ENCODE assay signal across 25 mouse cellular contexts in the genomic region with DNA sequence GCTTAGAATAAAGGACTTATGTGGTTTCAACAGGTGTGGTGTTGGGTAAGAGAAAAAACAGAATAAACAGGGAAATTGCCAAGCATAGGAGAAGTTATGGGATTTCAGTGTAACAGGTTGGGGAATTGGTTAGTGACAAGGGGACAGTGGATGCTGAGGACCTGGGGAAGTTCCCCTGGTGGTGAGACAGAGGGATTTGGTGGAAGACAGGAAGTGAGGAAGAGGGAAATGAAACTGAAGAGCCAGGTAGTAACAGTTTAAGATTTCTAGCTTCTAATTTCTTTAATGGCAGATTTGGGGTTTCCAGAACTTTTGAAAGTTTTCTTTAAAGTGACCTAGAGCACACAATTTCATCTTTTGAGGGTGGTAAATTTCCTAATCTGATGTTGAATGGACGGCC. TPM values are rescaled to one million over a fixed set of nuclear protein-coding genes. Genes with fewer than 3 reads are reported as not detected.
DNase-seq lines count a peak whose midpoint lies in the region; ATAC-seq and TF ChIP-seq lines count a peak whose summit lies in the region.
"Had no signal": no experiment of that assay in that cellular context is flagged by ENCODE, and none has a peak within 500 bp of the region (broad histone marks: within the 10 kb centered on the region; RNA-seq: fewer than 3 reads in every experiment).

No protein-coding gene starts in this region.

- H3K9ac ChIP-seq in CH12.LX (ENCODE audit: insufficient read depth, low read depth) = no peak overlapping the region
- H3K9ac ChIP-seq: embryonic facial prominence, embryonic 12.5 days; embryonic facial prominence, embryonic 15.5 days; forebrain, postnatal 0 days; heart, embryonic 13.5 days; hindbrain, embryonic 14.5 days had no signal

- TF ChIP-seq CTCF in CH12.LX (conservative IDR thresholded peaks at IDR 0.05 in 1 of 2, IDR thresholded peaks at IDR 0.05 in 1 of 2; ENCODE audit: low read depth in 2 of 2, low read length in 2 of 2) = no peak

- no peak overlapping the region for H3K4me2 ChIP-seq in CH12.LX (ENCODE audit: insufficient read depth, low read depth, poor library complexity, severe bottlenecking)
- H3K4me2 ChIP-seq: embryonic facial prominence, embryonic 12.5 days; embryonic facial prominence, embryonic 15.5 days; heart, embryonic 13.5 days; hindbrain, embryonic 14.5 days had no signal

- H3K9me3 ChIP-seq in CH12.LX (replicated peaks; ENCODE audit: low read length) = no peaks in the 10 kb centered on the region
- H3K9me3 ChIP-seq: embryonic facial prominence, embryonic 12.5 days; embryonic facial prominence, embryonic 15.5 days; G1E; heart, embryonic 10.5 days; heart, embryonic 13.5 days had no signal

- no peaks in the 10 kb centered on the region for H3K36me3 ChIP-seq in CH12.LX (replicated peaks in 1 of 2; ENCODE audit: control insufficient read depth in 1 of 2, insufficient read depth in 1 of 2, low read length in 1 of 2)
- H3K36me3 ChIP-seq: embryonic facial prominence, embryonic 12.5 days; embryonic facial prominence, embryonic 15.5 days; G1E had no signal

- no peaks in the 10 kb centered on the region for H3K79me2 ChIP-seq in CH12.LX (replicated peaks; ENCODE audit: control insufficient read depth, extremely low read depth, insufficient read depth, poor library complexity, severe bottlenecking)

- no peaks in the 10 kb centered on the region for H3K27me3 ChIP-seq in CH12.LX (replicated peaks)
- H3K27me3 ChIP-seq: embryonic facial prominence, embryonic 12.5 days; embryonic facial prominence, embryonic 15.5 days; heart, embryonic 13.5 days had no signal

- H3K4me1 ChIP-seq in CH12.LX (ENCODE audit: control insufficient read depth in 1 of 2, insufficient read depth in 2 of 2) = peaks cover 6 to 15% of the 10 kb centered on the region in 2 experiments
- H3K4me1 ChIP-seq: embryonic facial prominence, embryonic 12.5 days; embryonic facial prominence, embryonic 15.5 days had no signal

- dilution Hi-C loops in CH12.LX (cut with MboI; ENCODE audit: extremely low pct_ligation_motif_present, extremely low pct_unique_long_range_greater_than_20kb, low sequenced_read_pairs) = no loop called here

- in situ Hi-C loops in CH12.LX (cut with MboI; ENCODE audit: low pct_ligation_motif_present, low pct_unique_long_range_greater_than_20kb, low sequenced_read_pairs) = no loop called here

- DNase-seq in A20 (ENCODE audit: low read depth, low spot score) (peak; percentile 24), CH12.LX (ENCODE audit: extremely low read depth) (peak; percentile 35)
- DNase-seq in cerebellum, adult 9-10 months = no peak
- DNase-seq in kidney, postnatal 14 days = no peak
- no peak for DNase-seq in gastrocnemius, adult 18-20 months (ENCODE audit: low spot score)
- DNase-seq: adrenal gland, adult 2 months; adrenal gland, postnatal 14 days; cerebellum, adult 11-12 months; cerebellum, adult 8-10 months; cerebellum, postnatal 14 days; forebrain, postnatal 0 days; gastrocnemius, postnatal 25 days; heart, adult 2 months; heart, postnatal 14 days; heart, postnatal 4 days had no signal

- no peak overlapping the region for H3K27ac ChIP-seq in CH12.LX (ENCODE audit: insufficient read depth, low read depth)
- H3K27ac ChIP-seq: embryonic facial prominence, embryonic 12.5 days; embryonic facial prominence, embryonic 15.5 days; heart, adult 2 months; heart, embryonic 10.5 days; heart, embryonic 13.5 days; hindbrain, embryonic 14.5 days; hindbrain, postnatal 0 days had no signal

- peak; percentile 68 for ATAC-seq in megakaryocyte, adult 5-6 weeks (ENCODE audit: poor library complexity, severe bottlenecking)
- ATAC-seq: forebrain, embryonic 14.5 days; forebrain, postnatal 0 days; hindbrain, postnatal 0 days; inflammation-experienced regulatory T-cells, adult 6 months had no signal

- TF ChIP-seq POLR2A in CH12.LX (IDR thresholded peaks at IDR 0.05; ENCODE audit: low read depth, low read length) = no peak

- H3K4me3 ChIP-seq in CH12.LX (replicated peaks in 1 of 3; ENCODE audit: low read depth in 2 of 3, low read length in 2 of 3, poor library complexity in 1 of 3) = no peak overlapping the region
- H3K4me3 ChIP-seq: embryonic facial prominence, embryonic 12.5 days; embryonic facial prominence, embryonic 15.5 days; heart, adult 2 months; heart, embryonic 10.5 days; heart, embryonic 13.5 days had no signal

- peak; percentile 81 for TF ChIP-seq EP300 in CH12.LX (IDR thresholded peaks at IDR 0.05; ENCODE audit: low read length)

- TF ChIP-seq RAD21 in CH12.LX (IDR thresholded peaks at IDR 0.05; ENCODE audit: low read depth, low read length) = no peak

TF ChIP-seq in CH12.LX, 34 proteins besides CTCF, POLR2A, EP300 and RAD21:
- peak; percentile 72 for TF ChIP-seq IRF4 (IDR thresholded peaks at IDR 0.05; ENCODE audit: low read depth, low read length)
- 0 out of 2 replicates have a peak, but pooled peaks have one; percentile 32 for TF ChIP-seq MYC (IDR thresholded peaks at IDR 0.05; ENCODE audit: low read depth, low read length)
- no peak for TF ChIP-seq RCOR1 (conservative IDR thresholded peaks at IDR 0.05; ENCODE audit: low read depth, low read length)
- no peak for TF ChIP-seq UBTF (IDR thresholded peaks at IDR 0.05; ENCODE audit: low read depth, low read length)
- TF ChIP-seq ZC3H11A (IDR thresholded peaks at IDR 0.05; ENCODE audit: low read depth, low read length) = no peak
- no peak for TF ChIP-seq E2F4 (IDR thresholded peaks at IDR 0.05; ENCODE audit: insufficient replicate concordance, low read depth, low read length)
- TF ChIP-seq ZNF384 (IDR thresholded peaks at IDR 0.05; ENCODE audit: low read depth, low read length) = no peak
- no peak for TF ChIP-seq ETS1 (conservative IDR thresholded peaks at IDR 0.05; ENCODE audit: low read depth, low read length)
- 0 out of 2 replicates have a peak, but pooled peaks have one; percentile 10 for TF ChIP-seq JUND (conservative IDR thresholded peaks at IDR 0.05; ENCODE audit: low read depth, low read length)
- TF ChIP-seq MEF2A (IDR thresholded peaks at IDR 0.05; ENCODE audit: borderline replicate concordance, low read depth, low read length) = no peak
- 0 out of 2 replicates have a peak, but pooled peaks have one; percentile 24 for TF ChIP-seq SIN3A (IDR thresholded peaks at IDR 0.05; ENCODE audit: low read length)
- TF ChIP-seq ZMIZ1 (IDR thresholded peaks at IDR 0.05; ENCODE audit: low read depth, low read length) = no peak
- 0 out of 2 replicates have a peak, but pooled peaks have one; percentile 31 for TF ChIP-seq MAX (IDR thresholded peaks at IDR 0.05; ENCODE audit: low read length)
- TF ChIP-seq POLR2AphosphoS2 (IDR thresholded peaks at IDR 0.05; ENCODE audit: low read depth, low read length) = no peak

RNA-seq across cellular contexts. Expression of a gene that starts 23.9 kb away (rescaled TPM):
- not detected in 2 replicates for total RNA-seq in CH12.LX (2012; rRNA removed)
- not detected in 2 replicates for total RNA-seq in CH12.LX (2014; rRNA removed)
- polyA plus RNA-seq in CH12.LX (2012; ENCODE audit: insufficient read length, low read depth) = not detected in 2 replicates
- 0.14 TPM in 1 of 2 replicates, not detected in the other for total RNA-seq in megakaryocyte, adult 5-6 weeks (2015)
- not detected in 2 replicates for total RNA-seq in megakaryocyte, adult 5-6 weeks (2017)
- total RNA-seq in gastrocnemius, adult 18-20 months (2021) = under 1 TPM in 1 of 2 experiments, not detected in 1; 0.28 TPM
- polyA plus RNA-seq: G1E had no signal

Comparison
In these comparisons a context has a peak if more than half of its experiments do, and no peak if none do; other contexts are left out.
1. DNase-seq: peak in A20 (single experiment) and CH12.LX (single experiment); none in cerebellum, adult 9-10 months (single experiment), kidney, postnatal 14 days (single experiment) and gastrocnemius, adult 18-20 months (single experiment).